Mouse (Mus musculus) embryonic fibroblast, embryonic 13.5 days (primary cell): Measurements from ENCODE around the gene Ablim1. TPM values are rescaled to one million over a fixed set of nuclear protein-coding genes. Genes with fewer than 3 reads are reported as not detected.

ENCODE experiments used
- H3K27ac ChIP-seq: 2 replicates; pipeline ENCODE4 v1.5.1; 2012; ENCODE audit warnings: low read length, control low read depth, inconsistent platforms; ENCODE audit not compliant: insufficient read depth
- H3K4me1 ChIP-seq: 2 replicates; pipeline ENCODE4 v1.6.1; 2011; ENCODE audit warnings: low read length; ENCODE audit not compliant: control insufficient read depth, insufficient read depth
- H3K4me3 ChIP-seq: 2 replicates; pipeline ENCODE4 v1.5.1; 2011; ENCODE audit warnings: mild to moderate bottlenecking, control low read depth, low read length; ENCODE audit not compliant: insufficient read depth
- CTCF ChIP-seq: IDR thresholded peaks from 2 replicates; pipeline ENCODE4 v1.5.1; 2011; ENCODE audit warnings: mild to moderate bottlenecking, control low read depth, low read length, moderate library complexity, borderline replicate concordance; ENCODE audit not compliant: insufficient read depth
- POLR2A ChIP-seq: IDR thresholded peaks from 2 replicates; pipeline ENCODE4 v1.6.1; 2011; ENCODE audit warnings: low read depth, mild to moderate bottlenecking, control low read depth, low read length, moderate library complexity
- polyA plus RNA-seq: library from polyadenylated mRNA; stranded (reverse); fragments of >200 nt; gene quantifications from 2 replicates; pipeline ENCODE4 v1.2.4, GENCODE M21; 2011; ENCODE audit warnings: low read depth; ENCODE audit not compliant: missing spikeins, insufficient read length

Gene Ablim1
- polyA plus RNA-seq, 1 experiment: 24.0 TPM

DNA sequence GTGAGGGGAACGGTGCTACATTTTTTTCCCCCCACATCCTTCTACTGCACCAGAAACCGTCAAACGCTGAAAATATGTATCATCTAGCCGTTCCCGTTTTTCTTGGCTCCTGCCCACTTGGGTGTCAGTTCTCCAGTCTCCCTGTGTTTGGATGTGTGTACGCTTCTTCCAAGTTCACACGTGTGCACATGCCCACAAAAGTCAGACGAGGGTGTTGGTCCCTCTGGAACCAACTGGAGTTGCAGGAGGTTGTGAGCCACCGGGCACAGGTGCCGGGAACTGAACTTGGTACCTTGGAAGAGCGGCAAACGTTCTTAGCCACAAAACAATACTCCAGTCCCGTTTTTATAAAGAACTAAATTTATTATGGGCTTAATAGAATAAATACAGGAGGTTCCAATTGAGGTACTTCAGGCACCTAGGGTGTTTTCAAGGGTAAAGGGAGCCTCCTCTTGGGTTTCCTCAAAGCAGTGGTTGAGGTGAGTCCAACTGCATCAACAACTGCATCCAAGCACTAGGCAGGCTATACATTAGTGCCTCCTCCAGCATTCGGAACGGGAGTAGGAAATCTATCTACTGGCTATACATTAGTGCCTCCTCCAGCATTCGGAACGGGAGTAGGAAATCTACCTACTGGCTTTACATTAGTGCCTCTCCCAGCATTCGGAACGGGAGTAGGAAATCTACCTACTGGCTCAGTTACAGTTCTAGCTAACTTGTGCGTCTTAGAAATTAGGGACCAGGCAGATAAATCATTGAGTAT, 44.3 kb upstream of the Ablim1 start:
- no peak for TF ChIP-seq CTCF
- TF ChIP-seq POLR2A: no peak
- Histone ChIP-seq H3K4me3 (no peak overlapping the region), H3K4me1 (peaks cover 8% of the 10 kb centered on the region; the same call in 1 of the 2 replicates), H3K27ac (no peak overlapping the region)

DNA sequence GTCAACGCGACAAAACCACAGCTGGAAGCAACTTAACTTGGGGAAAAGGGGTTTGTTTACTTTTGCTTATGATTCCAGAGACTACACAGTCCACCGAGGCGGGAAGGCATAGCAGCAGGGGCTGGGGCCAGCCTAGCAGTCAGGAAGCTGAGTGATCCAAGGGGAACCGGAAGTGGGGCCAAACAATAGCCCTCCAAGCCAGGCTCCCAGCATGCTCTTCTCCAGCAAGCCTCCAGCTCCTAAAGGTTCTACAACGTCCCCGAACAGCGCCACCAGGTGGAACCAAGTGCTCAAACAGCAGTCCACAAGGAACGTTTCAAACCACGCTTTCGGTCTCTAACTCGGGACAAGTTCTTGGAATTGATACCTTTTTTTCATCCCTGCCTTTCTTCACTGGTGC, 43.6 kb upstream of the Ablim1 start:
- TF ChIP-seq POLR2A: no peak
- Histone ChIP-seq H3K4me3 (no peak overlapping the region), H3K4me1 (peaks cover 4% of the 10 kb centered on the region; the same call in 1 of the 2 replicates), H3K27ac (no peak overlapping the region)

DNA sequence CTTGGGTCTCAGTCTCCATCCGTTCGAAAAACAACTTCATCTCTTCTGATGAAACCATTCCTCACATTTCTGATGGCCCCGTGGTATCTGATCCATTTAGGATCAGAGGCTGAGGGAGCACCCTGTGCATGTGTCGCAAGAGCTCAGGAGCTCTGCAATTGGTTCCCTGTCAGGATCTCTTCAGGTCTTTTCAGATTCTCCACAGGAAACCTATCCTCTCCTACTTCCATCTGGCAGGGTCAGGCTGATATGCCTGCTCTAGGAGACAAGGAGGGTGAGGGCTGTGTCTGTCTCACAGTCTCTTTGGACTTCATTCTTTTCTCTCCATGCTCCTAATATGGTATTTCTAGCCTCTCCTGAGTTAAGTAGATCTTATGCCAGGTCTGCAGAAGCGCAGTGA, 43.1 kb upstream of the Ablim1 start:
- Histone ChIP-seq H3K27ac (no peak overlapping the region), H3K4me3 (no peak overlapping the region), H3K4me1 (peaks cover 6% of the 10 kb centered on the region; the same call in 1 of the 2 replicates)
- TF ChIP-seq CTCF (no peak), POLR2A (no peak)

DNA sequence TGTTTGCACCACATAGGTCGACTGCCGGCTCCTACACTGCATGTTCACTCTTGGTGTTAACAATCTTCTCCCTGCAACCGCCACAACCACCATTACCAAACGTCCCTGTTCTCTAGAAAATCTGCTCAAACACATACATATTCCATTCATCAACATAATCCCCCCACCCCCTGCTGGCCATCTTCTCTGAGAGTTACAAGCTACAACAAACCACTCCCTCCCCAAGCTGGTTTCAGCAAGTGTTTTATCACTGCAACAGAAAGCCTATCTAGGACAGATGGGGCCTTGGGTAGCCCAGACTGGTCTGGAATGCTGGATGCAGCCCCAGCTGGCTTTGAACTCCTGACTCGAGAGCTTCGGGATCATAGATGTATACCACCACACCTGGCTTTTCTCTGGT, 42.5 kb upstream of the Ablim1 start:
- no peak overlapping the region for H3K4me3 ChIP-seq
- TF ChIP-seq CTCF: no peak
- H3K4me1 ChIP-seq: peaks cover 8% of the 10 kb centered on the region; the same call in 1 of the 2 replicates
- H3K27ac ChIP-seq: no peak overlapping the region

DNA sequence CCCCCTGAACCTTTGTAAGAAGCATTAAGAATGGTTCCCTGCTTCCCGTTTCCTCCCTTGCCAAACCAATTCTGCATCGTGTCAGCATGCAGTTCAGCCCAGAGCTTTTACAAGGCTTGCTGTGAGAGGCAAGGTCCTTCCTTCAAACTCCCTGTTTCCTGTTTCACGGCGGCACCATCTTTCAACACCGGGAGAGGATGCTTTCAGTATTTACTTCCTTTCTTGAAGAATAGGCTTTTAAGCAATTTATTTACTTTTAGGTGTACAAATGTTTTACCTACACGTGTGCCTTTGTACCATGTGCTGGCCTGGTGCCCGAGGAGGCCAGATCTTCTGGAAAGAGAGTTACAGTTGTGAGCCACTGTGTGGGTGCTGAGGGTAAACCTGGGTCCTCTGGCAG, 41.6 kb upstream of the Ablim1 start:
- Histone ChIP-seq H3K4me1 (peaks cover 8% of the 10 kb centered on the region; the same call in 1 of the 2 replicates), H3K27ac (no peak overlapping the region), H3K4me3 (no peak overlapping the region)
- TF ChIP-seq POLR2A: no peak
- no peak for TF ChIP-seq CTCF

DNA sequence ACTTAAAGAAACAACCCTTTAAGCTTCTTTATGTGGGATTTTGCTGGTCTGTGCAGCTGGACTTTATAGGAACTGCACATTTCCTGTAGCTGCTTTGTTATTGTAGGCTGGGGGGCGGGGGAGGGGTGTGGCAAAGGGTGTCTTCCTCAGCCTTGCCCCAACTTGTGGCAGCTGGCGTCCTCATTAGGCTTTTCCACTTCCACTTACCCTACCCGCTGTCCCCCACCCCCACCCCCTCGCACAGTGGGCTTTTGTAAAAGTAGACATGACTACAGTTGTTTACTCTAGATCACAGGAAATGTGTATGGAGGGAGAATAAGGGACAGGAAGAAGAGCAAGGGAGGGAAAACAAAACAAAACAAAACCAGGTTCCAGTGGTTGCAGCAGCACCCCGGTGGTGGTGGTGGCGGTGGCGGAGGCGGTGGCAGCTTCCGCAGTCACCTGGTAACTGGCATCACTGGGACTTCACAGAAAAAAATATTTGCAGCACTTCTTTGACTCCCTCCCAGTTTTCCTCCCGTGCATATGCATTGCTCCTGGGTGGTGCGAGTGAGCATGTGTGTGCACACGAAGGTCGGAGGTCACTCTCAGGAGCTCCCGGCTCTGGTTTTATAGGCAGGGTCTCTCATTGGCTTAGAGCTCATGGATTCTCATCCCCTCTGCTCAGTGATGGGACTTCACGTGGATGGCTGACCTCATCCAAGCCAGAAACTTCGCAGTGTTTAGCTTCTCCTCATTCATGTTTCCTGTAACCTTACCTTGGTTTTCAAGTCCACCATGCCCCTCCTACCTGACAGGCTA, 40.9 kb upstream of the Ablim1 start:
- no peak for TF ChIP-seq CTCF
- TF ChIP-seq POLR2A: no peak
- H3K27ac ChIP-seq: no peak overlapping the region
- H3K4me3 ChIP-seq: no peak overlapping the region
- peaks cover 8% of the 10 kb centered on the region; the same call in 1 of the 2 replicates for H3K4me1 ChIP-seq

DNA sequence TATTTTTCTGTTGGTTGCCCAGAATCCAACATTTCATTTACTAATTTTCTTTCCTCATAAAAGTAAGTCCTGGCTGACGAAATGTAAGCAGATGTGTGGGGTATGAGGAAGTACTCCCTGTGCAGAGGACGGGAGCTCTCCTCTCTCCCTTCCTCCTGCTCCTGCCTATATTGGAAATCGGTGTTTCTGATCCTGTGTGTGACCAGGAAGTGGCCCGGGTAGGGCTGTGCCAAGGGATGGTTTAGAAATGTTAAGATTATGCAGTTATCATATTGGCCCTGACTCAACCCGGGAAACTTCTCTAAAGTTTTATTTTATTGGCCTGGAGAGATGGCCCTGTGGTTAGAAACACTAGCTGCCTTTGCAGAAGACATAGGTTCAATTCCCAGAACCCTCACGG, 40.0 kb upstream of the Ablim1 start:
- Histone ChIP-seq H3K4me3 (no peak overlapping the region), H3K4me1 (peaks cover 8% of the 10 kb centered on the region; the same call in 1 of the 2 replicates), H3K27ac (no peak overlapping the region)
- TF ChIP-seq CTCF (no peak), POLR2A (no peak)

DNA sequence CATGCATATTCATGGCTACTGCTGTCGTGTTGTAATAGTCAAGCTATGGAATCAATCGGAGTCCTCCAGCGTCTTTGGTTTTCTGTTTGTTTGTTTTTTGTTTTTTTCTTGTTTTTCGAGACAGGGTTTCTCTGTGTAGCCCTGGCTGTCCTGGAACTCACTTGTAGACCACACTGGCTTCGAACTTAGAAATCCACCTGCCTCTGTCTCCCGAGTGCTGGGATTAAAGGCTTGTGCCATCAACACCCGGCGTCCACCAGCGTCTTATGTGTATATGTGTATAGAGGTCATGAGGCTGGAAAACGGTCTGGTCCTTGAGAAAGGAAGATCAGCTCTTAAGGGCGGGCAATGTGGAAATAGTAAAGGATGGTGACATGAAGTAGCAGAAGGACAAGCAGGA, 39.3 kb upstream of the Ablim1 start:
- Histone ChIP-seq H3K4me3 (no peak overlapping the region), H3K4me1 (peaks cover 8% of the 10 kb centered on the region; the same call in 1 of the 2 replicates), H3K27ac (no peak overlapping the region)
- TF ChIP-seq CTCF: no peak
- no peak for TF ChIP-seq POLR2A

DNA sequence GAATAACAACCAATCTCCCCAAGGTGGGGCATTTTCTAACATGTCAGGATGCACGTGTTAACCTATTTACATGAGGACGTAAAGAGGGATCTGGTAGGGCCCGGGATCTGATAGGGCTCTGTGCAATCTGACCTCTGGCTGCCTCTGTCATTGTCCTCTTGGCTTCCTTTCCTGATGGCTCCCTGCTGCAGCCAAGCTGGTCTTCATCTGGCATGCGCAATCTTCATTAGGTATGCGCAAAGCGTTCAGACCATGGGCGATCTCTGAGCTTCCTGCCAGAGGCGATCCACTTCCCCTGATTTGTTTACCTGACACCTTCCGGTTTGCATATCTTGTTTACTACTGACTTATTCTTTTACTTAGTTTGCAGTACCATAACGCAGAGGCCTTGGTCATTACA, 38.5 kb upstream of the Ablim1 start:
- TF ChIP-seq CTCF (no peak), POLR2A (no peak)
- Histone ChIP-seq H3K4me3 (no peak overlapping the region), H3K4me1 (peaks cover 4% of the 10 kb centered on the region; the same call in 1 of the 2 replicates), H3K27ac (no peak overlapping the region)
